Mouse (Mus musculus) 416B (cell line): ENCODE data around the gene Ptpn6.

Experiments used
- DNase-seq: peaks from one replicate; pipeline ENCODE4 v3.0.0; 2011; ENCODE audit warnings: low read depth

Ptpn6 gene

DNA sequence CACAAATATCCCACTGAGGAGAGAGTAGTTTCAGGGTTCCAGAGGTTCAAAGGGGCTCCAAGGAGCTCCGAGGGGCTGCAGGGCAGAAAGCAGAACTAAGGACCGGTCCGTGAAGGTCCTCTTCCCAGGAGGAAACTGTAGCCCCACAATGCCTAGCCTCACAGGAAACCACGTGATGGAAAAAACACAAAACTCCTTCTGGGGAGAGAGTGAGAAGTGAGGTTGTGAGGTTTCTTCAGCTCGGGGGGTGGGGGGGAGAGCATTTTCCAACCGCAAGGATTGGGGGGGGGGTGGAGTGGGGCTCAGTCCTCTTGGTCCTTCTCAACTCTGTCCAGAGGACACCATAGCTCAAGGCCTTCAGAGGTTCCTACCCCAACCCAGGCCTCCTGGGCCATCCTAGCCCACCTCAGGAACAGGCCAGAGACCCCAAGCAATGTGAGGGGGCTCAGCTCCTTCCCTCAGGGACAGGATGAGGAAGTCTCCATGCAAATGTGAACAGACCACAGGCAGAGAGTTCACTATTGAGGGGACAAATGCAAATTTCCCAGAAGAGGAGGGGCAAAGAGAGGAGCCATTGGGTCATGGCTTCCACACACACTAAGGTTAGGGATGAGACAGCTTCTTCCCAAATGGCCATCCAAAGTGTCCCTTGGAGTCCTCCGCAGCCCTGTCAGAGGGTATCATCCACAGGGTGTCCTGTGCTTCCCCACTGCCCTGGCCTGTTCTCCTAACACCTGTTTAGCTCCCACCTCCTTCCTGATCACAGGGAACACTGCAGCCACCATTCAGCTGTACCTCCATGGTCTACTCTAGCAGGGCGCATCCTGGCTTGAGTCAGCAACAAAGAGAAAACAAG, 8.4 kb downstream of the Ptpn6 start:
- peak; percentile 97 for DNase-seq

DNA sequence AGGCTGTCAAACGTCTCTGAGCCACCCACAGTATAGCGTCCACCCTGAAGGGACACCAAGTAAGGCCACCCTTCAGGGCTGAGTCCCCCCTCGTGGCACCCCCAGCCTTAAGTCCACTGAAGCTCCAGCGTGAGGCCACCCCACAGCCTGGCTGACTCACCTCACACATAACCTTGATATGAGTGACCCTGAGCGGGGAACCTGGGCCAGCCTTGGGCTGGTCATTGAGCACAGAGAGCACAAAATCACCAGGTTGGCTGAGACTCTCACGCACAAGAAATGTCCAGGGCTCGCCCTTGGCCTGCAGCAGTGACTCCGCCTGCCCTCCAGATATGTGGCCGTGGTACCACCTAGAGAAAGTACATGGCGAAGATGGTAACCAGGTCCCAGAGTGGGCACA, 9.9 kb downstream of the Ptpn6 start:
- DNase-seq: no peak

GRCm38 (mm10) chr6:124724472-124724871, 14.0 kb downstream of the Ptpn6 start:
- DNase-seq: no peak

GRCm38 (mm10) chr6:124723541-124723940, 15.0 kb downstream of the Ptpn6 start:
- DNase-seq: peak; percentile 54

DNA sequence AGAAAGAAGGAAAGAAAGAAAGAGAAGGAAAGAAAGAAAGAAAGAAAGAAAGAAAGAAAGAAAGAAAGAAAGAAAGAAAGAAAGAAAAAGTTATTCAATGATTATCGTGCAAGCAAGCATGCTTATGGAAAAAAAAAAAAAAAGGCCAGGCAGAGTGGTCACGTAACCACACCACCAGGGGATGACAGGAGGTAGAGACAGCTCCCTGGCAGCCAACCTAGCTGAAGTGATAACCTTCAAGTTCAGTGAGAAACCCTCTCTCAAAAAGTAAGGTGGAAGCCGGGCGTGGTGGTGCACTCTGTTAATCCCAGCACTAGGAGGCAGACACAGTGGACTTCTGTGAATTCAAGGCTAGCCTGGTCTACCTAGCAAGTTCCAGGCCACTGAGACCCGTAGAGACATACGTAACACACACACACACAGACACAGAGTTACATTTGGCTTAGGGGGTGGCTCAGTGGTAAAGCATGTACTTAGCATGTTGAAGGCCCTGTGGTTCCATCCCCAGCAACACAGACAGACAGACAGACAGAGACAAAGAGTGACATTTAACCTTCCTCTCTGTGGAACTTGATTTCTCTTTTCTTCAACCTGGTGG, 15.5 kb downstream of the Ptpn6 start:
- no peak for DNase-seq

GRCm38 (mm10) chr6:124720904-124721303, 17.6 kb downstream of the Ptpn6 start:
- DNase-seq: no peak

DNA sequence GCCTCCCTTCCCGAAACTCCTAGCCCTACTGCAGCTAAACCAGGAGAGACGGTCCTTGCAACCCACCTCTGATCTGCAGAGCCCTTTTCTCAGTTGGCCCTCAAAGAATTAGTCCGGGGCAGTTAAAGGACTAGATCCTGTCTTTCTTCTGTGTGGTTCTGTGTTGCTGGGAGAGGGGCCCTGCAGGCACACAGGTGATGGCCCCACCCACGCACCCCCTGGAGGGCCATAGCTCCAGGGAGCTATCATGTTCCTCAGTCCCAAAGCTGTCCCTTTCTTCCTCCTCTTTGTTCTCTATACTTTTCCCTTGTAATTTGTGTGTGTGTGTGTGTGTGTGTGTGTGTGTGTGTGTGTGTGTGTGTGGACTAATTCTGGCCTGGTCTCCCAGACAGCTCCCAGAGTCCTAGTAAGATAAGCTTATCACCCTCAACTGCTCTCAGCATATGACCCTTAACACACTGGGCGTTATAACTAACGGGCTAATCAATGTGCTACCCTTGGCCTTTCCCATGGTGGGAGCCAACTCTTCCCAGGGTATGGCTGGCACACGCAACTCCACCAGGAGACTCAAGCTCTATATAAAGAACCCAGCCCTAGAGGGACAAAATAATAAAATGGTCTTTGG, 19.0 kb downstream of the Ptpn6 start:
- DNase-seq: no peak

DNA sequence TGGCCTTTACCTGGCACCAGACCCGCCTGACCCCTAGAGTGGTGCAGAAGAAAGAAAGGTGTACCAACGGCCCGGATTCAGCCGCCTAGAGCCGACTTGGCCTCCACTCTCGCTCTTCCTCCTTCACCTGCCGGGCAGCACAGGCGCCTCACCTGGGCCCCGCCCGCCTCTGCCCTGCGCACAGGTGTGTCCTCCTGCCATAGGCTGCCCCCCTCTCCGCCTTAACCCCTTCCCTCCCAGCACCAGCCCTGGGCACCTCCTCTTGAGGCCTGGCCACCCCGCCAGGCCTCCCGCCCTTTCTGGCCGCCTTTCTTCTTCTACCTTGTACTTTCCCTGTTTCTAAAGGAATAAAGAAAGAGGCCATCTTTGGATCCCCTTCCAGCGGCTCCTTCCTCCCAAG, 19.8 kb downstream of the Ptpn6 start:
- DNase-seq: no peak

- DNase-seq: no peak
Observed at GRCm38 (mm10) chr6:124717968-124718367, 20.5 kb downstream of the Ptpn6 start.

DNA sequence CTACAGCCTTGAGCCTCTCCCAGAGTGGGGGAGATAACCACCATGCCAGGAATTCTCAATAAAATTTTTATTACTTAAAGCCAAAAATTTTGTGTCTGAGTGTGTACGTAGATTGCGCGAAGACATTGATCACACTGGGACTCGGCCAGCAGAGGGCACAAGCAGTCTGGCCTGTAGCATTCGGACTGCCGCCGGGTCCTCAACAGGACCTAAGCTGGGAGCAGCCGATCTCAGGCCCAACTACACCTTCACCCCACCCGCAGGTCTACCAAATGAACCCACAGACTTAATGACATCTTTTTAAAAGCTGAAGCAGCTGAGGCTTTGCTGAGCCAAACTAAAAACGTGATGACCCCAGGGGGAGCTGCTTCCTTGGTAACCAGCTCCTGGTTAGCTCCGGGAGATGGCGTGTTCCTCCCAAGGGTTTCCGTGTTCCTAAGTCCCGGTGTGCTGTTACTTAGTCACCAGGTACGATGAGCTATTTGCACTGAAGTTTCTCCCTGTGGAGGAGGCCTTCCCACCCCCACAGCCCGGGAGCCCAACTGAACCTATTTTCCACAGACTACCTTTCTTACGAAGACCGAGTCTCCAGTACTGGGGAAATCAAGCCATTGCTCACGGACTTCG, 21.5 kb downstream of the Ptpn6 start:
- peak; percentile 77 for DNase-seq

DNA sequence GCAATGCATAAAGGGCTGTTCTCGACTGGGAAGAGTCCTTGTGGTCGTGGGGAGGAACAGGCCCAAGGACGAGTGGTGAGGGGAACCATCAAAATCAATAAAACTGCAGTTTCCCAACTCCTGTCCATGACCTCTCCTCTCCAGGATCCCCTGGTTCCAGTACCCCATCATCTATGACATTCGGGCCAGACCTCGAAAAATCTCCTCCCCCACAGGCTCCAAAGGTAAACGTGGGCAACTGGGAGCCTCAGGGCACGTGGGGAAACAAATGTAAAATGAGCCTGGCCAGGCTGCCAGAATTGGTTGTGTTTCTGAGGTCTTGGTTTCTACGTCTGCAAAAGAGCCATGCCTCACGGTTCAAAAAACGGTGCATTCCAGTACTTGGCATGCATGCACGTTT, 25.6 kb downstream of the Ptpn6 start:
- DNase-seq: no peak

DNA sequence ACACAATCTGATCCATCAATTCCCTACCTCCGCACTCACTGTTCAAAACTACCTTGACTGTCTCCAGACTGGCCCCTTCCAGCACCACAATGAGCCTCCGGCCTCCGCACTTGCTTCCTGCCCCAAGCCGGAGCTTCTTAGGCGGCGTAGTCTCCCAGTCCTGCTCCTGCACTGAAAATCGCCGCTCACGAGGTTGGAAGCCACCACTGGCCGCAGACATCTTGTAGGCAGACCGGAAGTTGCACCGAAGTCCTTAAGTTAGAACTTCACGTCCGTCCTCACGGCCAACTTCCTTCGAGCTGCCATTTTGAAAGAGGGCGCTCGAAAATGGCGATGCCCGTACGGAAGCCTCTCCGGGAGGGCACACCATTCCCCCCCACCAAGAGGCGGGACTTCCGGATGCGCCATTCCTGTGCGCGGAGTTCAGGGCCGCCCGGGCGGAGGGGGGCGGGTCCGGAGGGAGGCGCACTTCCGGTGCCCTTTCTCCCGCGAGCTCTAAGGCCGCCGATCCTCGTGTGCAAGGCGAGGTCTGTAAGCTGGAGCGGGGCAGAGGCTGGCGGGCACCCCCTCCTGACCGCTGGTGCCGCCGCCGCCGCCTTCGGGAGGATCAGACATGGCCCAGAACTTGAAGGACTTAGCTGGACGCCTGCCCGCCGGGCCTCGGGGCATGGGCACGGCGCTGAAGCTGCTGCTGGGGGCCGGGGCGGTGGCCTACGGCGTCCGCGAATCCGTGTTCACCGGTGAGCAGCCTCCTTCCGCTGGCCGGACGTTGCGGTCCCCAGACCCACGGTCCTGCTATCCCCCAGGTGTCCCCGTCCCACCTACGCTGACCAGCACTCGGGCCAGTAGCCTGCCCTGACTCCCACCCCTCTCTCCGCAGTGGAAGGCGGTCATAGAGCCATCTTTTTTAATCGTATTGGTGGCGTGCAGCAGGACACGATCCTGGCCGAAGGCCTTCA, 26.4 kb downstream of the Ptpn6 start, which contains the start of the genes Emg1 and Phb2:
TSS of gene Emg1 (minus strand) at position 355 of the 959 bp plus-strand sequence.
TSS of gene Phb2 (plus strand) at position 513 of the 959 bp plus-strand sequence.
- DNase-seq: peak; percentile 99

DNA sequence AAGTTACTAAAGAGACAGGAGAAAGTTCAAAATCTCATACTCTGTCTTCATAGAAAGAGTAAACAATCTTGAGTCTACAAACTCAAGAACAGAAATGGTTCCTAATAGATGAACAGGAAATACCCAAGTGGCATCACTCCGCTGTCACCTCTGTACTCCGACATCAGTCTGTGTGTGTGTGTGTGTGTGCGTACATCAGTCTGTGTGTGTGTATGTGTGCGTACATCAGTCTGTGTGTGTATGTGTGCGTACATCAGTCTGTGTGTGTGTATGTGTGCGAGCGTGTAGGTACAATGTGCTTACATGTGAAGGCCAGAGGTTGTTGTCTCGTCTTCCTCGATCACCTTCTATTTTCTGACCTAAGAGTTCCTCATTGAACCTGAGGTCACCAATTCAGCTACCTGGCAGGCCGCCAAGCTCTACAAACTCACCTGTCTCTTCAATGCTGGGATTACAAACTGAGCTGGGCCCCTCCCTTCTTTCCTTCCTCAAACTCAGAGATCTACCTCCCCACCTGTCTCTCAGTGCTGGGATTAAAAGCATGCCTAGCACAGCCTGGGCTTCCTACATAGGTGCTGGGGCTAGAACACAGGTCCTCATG, 30.1 kb downstream of the Ptpn6 start:
- no peak for DNase-seq

- no peak for DNase-seq
Observed at GRCm38 (mm10) chr6:124706061-124706627, 32.4 kb downstream of the Ptpn6 start.

DNA sequence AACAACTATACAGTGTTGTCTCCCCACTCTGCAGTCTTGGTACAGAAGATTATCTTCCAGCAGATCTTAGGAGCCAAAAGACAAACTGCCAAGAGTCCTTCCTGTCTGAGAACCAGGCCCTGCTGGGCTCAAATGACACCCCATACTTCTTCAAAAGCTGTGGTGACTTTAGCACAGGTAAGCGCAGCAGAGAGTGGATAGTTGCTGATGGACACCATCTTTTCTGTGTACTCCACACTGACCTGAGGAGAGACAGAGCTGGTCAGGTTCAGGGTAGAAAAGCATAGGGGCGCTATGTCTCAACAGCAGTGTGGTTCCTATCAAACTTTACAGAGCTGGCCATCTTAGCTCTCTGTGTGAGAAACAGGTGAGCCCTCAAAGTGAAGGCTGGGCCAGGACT, 34.1 kb downstream of the Ptpn6 start:
- no peak for DNase-seq

DNA sequence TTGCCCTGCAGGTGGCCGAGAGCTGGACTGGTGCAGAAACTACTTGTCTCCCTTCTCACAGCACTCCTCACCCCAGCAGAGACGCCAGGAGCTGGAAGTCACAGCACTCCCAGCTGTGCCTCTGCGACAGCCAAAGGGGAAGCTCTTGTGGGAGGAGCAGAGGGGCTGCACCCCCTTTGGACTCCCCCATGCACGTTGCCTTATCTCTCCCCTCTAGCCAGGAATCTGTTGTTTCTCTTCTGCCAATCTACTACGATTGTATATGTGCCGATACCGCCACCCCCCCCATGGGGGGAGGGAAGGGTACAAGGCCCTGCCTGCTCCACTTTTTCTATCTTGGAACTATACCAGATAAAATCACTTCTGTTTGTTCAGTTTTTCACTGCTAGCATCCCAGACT, 34.7 kb downstream of the Ptpn6 start:
- DNase-seq: no peak

DNA sequence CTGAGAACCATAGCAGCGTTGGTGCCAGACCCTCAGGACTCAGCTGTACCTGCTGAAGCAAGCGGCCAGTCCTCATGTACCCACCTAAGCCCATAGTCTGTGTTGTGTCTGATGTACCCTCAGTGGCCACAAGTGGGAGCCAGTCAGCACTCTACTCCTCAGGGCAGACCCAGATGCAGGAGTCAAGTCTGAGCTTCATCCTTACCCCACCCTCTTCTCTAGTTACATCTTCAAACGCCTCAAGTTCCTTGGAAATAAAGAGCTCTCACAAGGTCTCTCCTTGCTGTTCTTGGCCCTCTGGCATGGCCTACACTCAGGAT, 35.8 kb downstream of the Ptpn6 start:
- peak; percentile 80 for DNase-seq

DNA sequence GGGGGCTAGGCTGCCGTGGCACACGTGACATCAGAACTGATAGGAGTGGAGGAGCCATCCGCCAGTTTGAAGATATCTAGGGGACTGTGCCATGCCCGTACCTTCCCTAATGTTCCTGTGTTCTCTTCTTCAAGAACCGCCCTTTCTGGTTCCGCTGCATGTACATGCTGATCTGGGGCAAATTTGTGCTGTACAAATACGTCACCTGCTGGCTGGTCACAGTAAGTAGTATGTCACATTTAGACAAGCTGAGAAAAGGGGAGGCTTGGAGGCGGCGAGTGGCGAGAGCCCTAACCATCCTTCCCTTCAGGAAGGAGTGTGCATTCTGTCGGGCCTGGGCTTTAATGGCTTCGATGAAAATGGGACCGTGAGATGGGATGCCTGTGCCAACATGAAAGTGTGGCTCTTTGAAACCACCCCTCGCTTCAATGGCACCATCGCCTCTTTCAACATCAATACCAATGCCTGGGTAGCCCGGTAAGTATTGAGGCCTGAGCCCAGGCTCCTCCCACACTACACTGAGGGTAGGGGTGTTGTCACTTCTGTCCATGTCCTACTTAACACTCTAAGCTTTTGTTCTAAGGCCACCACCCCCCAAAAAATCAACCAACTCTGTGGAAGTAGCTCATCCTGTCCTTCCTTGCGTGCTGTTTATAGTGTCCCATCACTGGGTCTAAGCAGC, 36.3 kb downstream of the Ptpn6 start:
- DNase-seq: no peak

DNA sequence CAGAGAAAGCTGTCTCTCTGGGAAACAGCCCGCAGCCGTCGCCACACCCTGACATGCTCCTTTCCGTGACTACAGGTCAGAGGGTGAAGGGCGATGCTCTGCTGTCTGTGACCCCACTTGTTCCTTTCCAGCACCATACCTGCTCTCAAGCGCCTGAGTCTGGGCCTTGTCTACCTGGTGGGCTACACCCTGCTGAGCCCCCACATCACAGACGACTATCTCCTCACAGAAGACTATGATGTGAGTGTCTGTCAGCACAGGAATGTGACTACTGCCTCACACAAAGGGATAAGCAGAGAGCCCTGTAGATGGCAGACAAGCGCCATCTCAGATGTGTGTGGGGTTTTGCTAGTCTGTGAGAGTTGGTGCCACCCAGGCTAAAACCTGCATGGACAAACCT, 37.2 kb downstream of the Ptpn6 start:
- DNase-seq: no peak

- DNase-seq: no peak
Observed at GRCm38 (mm10) chr6:124699962-124700610, 38.4 kb downstream of the Ptpn6 start.
